Mouse (Mus musculus): ENCODE measurements around the gene Fa2h. TPM values are rescaled to one million over a fixed set of nuclear protein-coding genes. Genes with fewer than 3 reads are reported as not detected.
"Not testable (repeated sequence)": the region's sequence is repeated elsewhere in the genome, so short reads cannot be mapped to it uniquely, and the experiment has no call there.

Gene Fa2h
- polyA plus RNA-seq, 1 experiment, result 67.1 TPM

GRCm38 (mm10) chr8:111305031-111305730 lies 88.4 kb downstream of the Fa2h start:
- peaks cover 3% of the 10 kb centered on the region; the same call in 1 of the 2 replicates for H3K4me1 ChIP-seq (ENCODE audit: control insufficient read depth, insufficient read depth, low read length)
- H3K4me3 ChIP-seq (ENCODE audit: insufficient read depth, low read length), result no peak overlapping the region
- TF ChIP-seq CTCF (IDR thresholded peaks at IDR 0.05; ENCODE audit: extremely low read depth, insufficient read depth, low read length), result no peak
- no peak for TF ChIP-seq POLR2A (IDR thresholded peaks at IDR 0.05; ENCODE audit: extremely low read depth, insufficient read depth, low read length)
- H3K27ac ChIP-seq (ENCODE audit: insufficient read depth, low read length), result peak overlapping the region; percentile 65

DNA sequence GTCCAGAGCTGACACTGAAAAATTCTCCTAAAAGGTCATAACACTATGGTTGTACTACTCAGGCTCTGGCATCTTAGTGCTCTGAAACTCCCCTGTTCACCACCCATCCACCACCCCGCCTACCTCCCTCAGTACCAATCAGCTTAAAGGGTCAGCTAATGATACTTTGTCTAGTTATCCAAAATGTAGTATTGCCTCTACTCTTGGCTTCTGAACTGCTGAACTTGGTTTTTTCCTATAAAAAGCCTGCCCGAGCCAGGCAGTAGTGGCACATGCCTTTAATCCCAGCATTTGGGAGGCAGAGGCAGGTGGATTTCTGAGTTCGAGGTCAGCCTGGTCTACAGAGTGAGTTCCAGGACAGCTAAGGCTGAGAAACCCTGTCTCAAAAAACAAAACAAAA lies 89.3 kb downstream of the Fa2h start:
- Histone ChIP-seq H3K4me3 (ENCODE audit: insufficient read depth, low read length) (no peak overlapping the region), H3K4me1 (ENCODE audit: control insufficient read depth, insufficient read depth, low read length) (peaks cover 3% of the 10 kb centered on the region; the same call in 1 of the 2 replicates), H3K27ac (ENCODE audit: insufficient read depth, low read length) (peak overlapping the region; percentile 65; the same call in 1 of the 2 replicates)
- TF ChIP-seq POLR2A (IDR thresholded peaks at IDR 0.05; ENCODE audit: extremely low read depth, insufficient read depth, low read length), result no peak
- TF ChIP-seq CTCF (IDR thresholded peaks at IDR 0.05; ENCODE audit: extremely low read depth, insufficient read depth, low read length), result no peak

DNA sequence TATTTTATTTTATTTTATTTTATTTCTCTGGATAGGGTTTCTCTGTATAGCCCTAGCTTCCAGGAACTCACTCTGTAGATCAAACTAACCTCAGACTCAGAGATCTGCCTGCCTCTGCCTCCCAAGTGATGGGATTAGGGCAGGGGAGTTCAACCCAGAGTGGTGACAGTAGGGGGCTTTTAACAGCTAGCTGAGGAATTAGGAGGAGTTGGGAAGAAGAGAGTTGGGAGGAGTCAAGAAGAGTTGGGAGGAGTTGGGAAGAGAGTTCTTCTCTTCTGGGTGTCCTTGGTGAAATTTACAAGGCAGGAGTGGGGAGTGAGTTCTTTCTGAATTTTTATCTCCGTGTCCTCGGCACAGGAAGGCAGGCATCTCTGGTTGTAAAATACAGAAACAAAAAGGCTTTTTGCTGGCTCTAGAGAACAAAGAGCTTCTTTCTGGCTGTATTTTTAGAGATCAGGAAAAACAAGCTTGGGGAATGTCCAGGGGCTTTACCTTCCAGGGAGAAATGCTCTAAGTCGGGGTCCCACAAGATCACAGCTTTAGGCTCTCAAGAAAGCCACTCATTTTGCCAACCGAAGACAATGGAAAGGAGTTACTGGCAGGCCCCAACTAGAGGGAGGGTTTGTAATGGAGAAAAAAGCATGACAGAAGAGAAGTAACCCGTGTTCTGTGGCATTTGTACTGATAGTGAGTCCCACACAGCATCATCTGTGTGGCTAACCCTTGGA lies 90.4 kb downstream of the Fa2h start:
- not testable (repeated sequence) for H3K27ac ChIP-seq (ENCODE audit: insufficient read depth, low read length); H3K4me3 ChIP-seq (ENCODE audit: insufficient read depth, low read length); H3K4me1 ChIP-seq (ENCODE audit: control insufficient read depth, insufficient read depth, low read length)

- Histone ChIP-seq H3K27ac (ENCODE audit: insufficient read depth, low read length) (no peak overlapping the region), H3K4me3 (ENCODE audit: insufficient read depth, low read length) (no peak overlapping the region), H3K4me1 (ENCODE audit: control insufficient read depth, insufficient read depth, low read length) (peaks cover 4% of the 10 kb centered on the region; the same call in 1 of the 2 replicates)
- TF ChIP-seq POLR2A (IDR thresholded peaks at IDR 0.05; ENCODE audit: extremely low read depth, insufficient read depth, low read length) (no peak), CTCF (IDR thresholded peaks at IDR 0.05; ENCODE audit: extremely low read depth, insufficient read depth, low read length) (peak; percentile 15; the same call in 1 of the 2 replicates)
These were observed 92.8 kb downstream of the Fa2h start for GRCm38 (mm10) chr8:111300597-111301546.

DNA sequence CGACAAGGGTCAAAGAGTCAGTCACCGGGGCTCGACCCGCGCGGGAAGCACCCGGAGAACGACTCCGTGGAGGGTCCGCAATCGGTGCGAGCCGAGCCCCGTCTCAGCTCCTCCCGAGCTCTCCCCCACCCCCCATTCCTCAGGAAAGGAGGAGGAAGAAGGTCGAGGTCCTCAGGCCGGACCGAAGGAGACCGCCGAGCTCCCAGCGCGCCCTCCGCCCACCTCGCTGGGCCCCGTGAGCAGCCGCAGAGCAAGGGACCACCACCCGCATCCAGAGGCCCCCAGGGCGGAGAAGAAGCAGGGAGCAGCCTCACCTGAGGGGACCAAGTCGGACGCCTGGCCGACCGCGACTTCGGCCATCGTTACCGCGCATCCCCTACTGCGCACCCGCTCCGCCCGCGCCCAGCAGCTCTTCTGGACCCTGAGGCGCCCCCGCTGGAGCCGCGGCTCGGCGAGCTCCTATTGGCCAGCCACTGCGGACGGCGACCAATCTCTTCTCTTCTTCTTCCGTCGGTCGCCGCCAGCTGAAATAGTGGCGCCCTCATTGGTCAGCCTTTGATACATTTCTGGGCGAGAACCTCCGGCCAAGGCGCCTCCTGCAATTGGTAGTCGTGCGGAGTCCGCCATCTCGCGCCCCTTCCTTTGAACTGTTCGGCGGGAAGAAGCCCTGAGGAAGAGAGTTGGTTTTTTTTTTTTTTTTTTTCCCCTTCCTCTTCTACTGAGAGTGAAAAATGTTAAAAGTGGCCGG lies 93.6 kb downstream of the Fa2h start, which contains the start of gene Rfwd3:
Rfwd3 (minus strand) TSS at position 402 of the 748 bp plus-strand sequence.
- TF ChIP-seq CTCF (IDR thresholded peaks at IDR 0.05; ENCODE audit: extremely low read depth, insufficient read depth, low read length) (no peak), POLR2A (IDR thresholded peaks at IDR 0.05; ENCODE audit: extremely low read depth, insufficient read depth, low read length) (peak; percentile 72)
- Histone ChIP-seq H3K27ac (ENCODE audit: insufficient read depth, low read length) (peak within 1 kb of the TSS; percentile 56), H3K4me3 (ENCODE audit: insufficient read depth, low read length) (peak within 1 kb of the TSS; percentile 99), H3K4me1 (ENCODE audit: control insufficient read depth, insufficient read depth, low read length) (peaks cover 4% of the 10 kb centered on the region; the same call in 1 of the 2 replicates)

DNA sequence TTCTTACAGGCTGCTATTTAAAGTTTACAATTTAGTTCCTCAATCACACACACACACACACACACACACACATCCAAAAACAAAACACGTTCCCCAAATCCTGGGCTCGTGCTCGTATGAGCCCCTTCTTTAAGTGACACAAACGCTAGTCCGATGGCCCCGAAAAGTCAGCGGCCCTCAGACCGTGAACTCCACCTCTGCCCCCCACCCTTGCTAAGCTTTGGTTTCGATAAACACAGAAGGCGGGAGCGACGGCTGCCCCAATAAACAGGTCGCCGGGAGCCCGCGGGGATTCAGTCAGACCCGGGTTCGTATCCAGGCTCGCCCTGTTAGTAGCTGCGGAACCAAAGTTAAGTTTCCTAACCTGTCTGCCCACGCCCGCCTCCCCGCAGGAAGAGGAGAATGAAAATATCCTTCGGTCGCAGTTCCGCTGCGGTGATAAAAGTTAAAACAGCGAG lies 94.2 kb downstream of the Fa2h start:
- TF ChIP-seq CTCF (IDR thresholded peaks at IDR 0.05; ENCODE audit: extremely low read depth, insufficient read depth, low read length), result no peak
- no peak for TF ChIP-seq POLR2A (IDR thresholded peaks at IDR 0.05; ENCODE audit: extremely low read depth, insufficient read depth, low read length)
- peak overlapping the region; percentile 56; the same call in 1 of the 2 replicates for H3K27ac ChIP-seq (ENCODE audit: insufficient read depth, low read length)
- peak overlapping the region; percentile 99 for H3K4me3 ChIP-seq (ENCODE audit: insufficient read depth, low read length)
- H3K4me1 ChIP-seq (ENCODE audit: control insufficient read depth, insufficient read depth, low read length), result peaks cover 1% of the 10 kb centered on the region; the same call in 1 of the 2 replicates

DNA sequence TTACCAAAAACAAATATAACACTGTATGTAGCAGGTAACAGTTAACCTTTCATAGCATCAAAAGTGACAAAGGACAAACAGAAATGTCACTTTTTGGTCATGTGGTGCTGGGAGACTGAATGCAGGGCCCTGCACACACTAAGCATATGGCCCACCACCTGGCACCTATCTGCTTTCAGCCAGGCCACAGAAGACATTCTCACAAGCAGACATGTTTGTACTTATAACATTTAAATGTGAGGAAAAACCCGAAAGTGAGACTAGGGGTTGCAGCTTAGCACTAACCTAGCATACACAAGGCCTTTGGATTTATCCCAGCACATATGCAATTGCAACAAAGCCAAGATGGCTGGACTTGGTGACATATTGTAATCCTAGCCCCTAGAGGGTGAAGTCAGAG lies 95.6 kb downstream of the Fa2h start:
- TF ChIP-seq CTCF (IDR thresholded peaks at IDR 0.05; ENCODE audit: extremely low read depth, insufficient read depth, low read length) (no peak), POLR2A (IDR thresholded peaks at IDR 0.05; ENCODE audit: extremely low read depth, insufficient read depth, low read length) (no peak)
- Histone ChIP-seq H3K4me3 (ENCODE audit: insufficient read depth, low read length) (no peak overlapping the region), H3K4me1 (ENCODE audit: control insufficient read depth, insufficient read depth, low read length) (peaks cover 1% of the 10 kb centered on the region; the same call in 1 of the 2 replicates), H3K27ac (ENCODE audit: insufficient read depth, low read length) (no peak overlapping the region)

Other genes with a start within 250 kb of the Fa2h start
- gene Glg1, start 134.6 kb downstream of the Fa2h start, polyA plus RNA-seq (2012; rRNA removed), result 66.2 and 69.3 TPM in 2 replicates
- 15.2 TPM in 2 replicates for gene Rfwd3, start 93.6 kb downstream of the Fa2h start, polyA plus RNA-seq (2012; rRNA removed)
- gene Mlkl, start 55.6 kb downstream of the Fa2h start, polyA plus RNA-seq (2012; rRNA removed), result 0.25 and 0.38 TPM in 2 replicates
- gene Wdr59, start 128.3 kb upstream of the Fa2h start, polyA plus RNA-seq (2012; rRNA removed), result 14.6 and 15.2 TPM in 2 replicates
- gene Znrf1, start 142.3 kb upstream of the Fa2h start, polyA plus RNA-seq (2012; rRNA removed), result 165 and 166 TPM in 2 replicates
- 21.2 and 21.6 TPM in 2 replicates for gene Ldhd, start 236.6 kb upstream of the Fa2h start, polyA plus RNA-seq (2012; rRNA removed)
- gene Zfp1, start 249.6 kb upstream of the Fa2h start, polyA plus RNA-seq (2012; rRNA removed), result 27.0 and 28.7 TPM in 2 replicates